Mouse (Mus musculus) liver, embryonic 12.5 days (tissue): ENCODE measurements at regions not wholly inside any gene's neighbourhood (a gene's known extent, or its start where the extent isn't known, plus 50 kb on each side); places are given as distances from the start of the nearest gene placed in this dataset.
"Not testable (repeated sequence)": the region's sequence is repeated elsewhere in the genome, so short reads cannot be mapped to it uniquely, and the experiment has no call there.

ENCODE experiments used
- ATAC-seq: fragments of 200-750 bp; cut with Nextera tagmentation; 2 replicates; pipeline ENCODE4 v1.8.0; 2017; ENCODE audit warnings: moderate number of reproducible peaks, mild to moderate bottlenecking, moderate library complexity
- H3K27ac ChIP-seq: fragments of 300-500 bp; sonication (generic); 2 replicates; pipeline ENCODE4 v1.5.1; 2016; ENCODE audit warnings: mild to moderate bottlenecking
- H3K27me3 ChIP-seq: fragments of 300-500 bp; sonication (generic); replicated peaks from 2 replicates; pipeline ENCODE4 v1.6.1; 2016; ENCODE audit warnings: mild to moderate bottlenecking, moderate library complexity
- H3K36me3 ChIP-seq: fragments of 300-500 bp; sonication (generic); 2 replicates; pipeline ENCODE4 v1.6.1; 2016; ENCODE audit warnings: mild to moderate bottlenecking, moderate library complexity
- H3K4me1 ChIP-seq: fragments of 300-500 bp; sonication (generic); 2 replicates; pipeline ENCODE4 v1.6.1; 2016
- H3K4me2 ChIP-seq: fragments of 300-500 bp; sonication (generic); 2 replicates; pipeline ENCODE4 v1.6.1; 2016; ENCODE audit warnings: mild to moderate bottlenecking, moderate library complexity
- H3K4me3 ChIP-seq: fragments of 300-500 bp; sonication (generic); 2 replicates; pipeline ENCODE4 v1.5.1; 2016; ENCODE audit warnings: mild to moderate bottlenecking, moderate library complexity
- H3K9ac ChIP-seq: fragments of 300-500 bp; sonication (generic); 2 replicates; pipeline ENCODE4 v1.6.1; 2016; ENCODE audit warnings: mild to moderate bottlenecking, moderate library complexity
- H3K9me3 ChIP-seq: fragments of 300-500 bp; sonication (generic); replicated peaks from 2 replicates; pipeline ENCODE4 v1.6.1; 2016; ENCODE audit warnings: mild to moderate bottlenecking, moderate library complexity
- WGBS: fragments of 180-500 bp; shearing (Covaris S2); methylation state at CpG from one replicate; pipeline ENCODE4 v1.1.7; 2016; ENCODE audit not compliant: insufficient replicate concordance; 5-methylcytosine and 5-hydroxymethylcytosine counted together

GRCm38 (mm10) chr17:79977154-79977571 lies 81.2 kb upstream of the Atl2 start:
- ATAC-seq = no peak
- Histone ChIP-seq H3K4me2 (no peak overlapping the region), H3K4me1 (peaks cover 74% of the 10 kb centered on the region), H3K4me3 (no peak overlapping the region), H3K9ac (no peak overlapping the region), H3K9me3 (no peaks in the 10 kb centered on the region), H3K36me3 (no peaks in the 10 kb centered on the region), H3K27me3 (no peaks in the 10 kb centered on the region), H3K27ac (no peak overlapping the region)
- WGBS = 48% methylated on average over 3 of the region's 3 CpGs

GRCm38 (mm10) chr17:79976518-79977100 lies 80.7 kb upstream of the Atl2 start:
- H3K4me3 ChIP-seq = no peak overlapping the region
- WGBS = 73% methylated on average over 5 of the region's 5 CpGs
- H3K27me3 ChIP-seq = no peaks in the 10 kb centered on the region
- peaks cover 74% of the 10 kb centered on the region for H3K4me1 ChIP-seq
- peak overlapping the region; percentile 64 for H3K4me2 ChIP-seq
- no peaks in the 10 kb centered on the region for H3K36me3 ChIP-seq
- no peak for ATAC-seq
- no peak overlapping the region for H3K27ac ChIP-seq
- no peak overlapping the region for H3K9ac ChIP-seq
- H3K9me3 ChIP-seq = no peaks in the 10 kb centered on the region

GRCm38 (mm10) chr17:79975997-79976443 lies 80.1 kb upstream of the Atl2 start:
- Histone ChIP-seq H3K4me3 (peak overlapping the region; percentile 34), H3K36me3 (no peaks in the 10 kb centered on the region), H3K27ac (no peak overlapping the region), H3K4me1 (peaks cover 74% of the 10 kb centered on the region), H3K27me3 (peaks cover 4% of the 10 kb centered on the region; the same call in 1 of the 2 replicates), H3K9me3 (no peaks in the 10 kb centered on the region), H3K4me2 (peak overlapping the region; percentile 64), H3K9ac (no peak overlapping the region)
- WGBS = 19% methylated on average over 11 of the region's 11 CpGs
- peak; percentile 76 for ATAC-seq

GRCm38 (mm10) chr17:79975150-79975757 lies 79.3 kb upstream of the Atl2 start:
- Histone ChIP-seq H3K4me1 (peaks cover 70% of the 10 kb centered on the region), H3K4me3 (peak overlapping the region; percentile 34), H3K4me2 (peak overlapping the region; percentile 64), H3K27me3 (peaks cover 11% of the 10 kb centered on the region; the same call in 1 of the 2 replicates)
- 11% methylated on average over 16 of the region's 16 CpGs for WGBS
- not testable (repeated sequence) for H3K9me3 ChIP-seq, H3K9ac ChIP-seq, H3K27ac ChIP-seq, H3K36me3 ChIP-seq
- peak; percentile 62 for ATAC-seq

GRCm38 (mm10) chr17:79971721-79972336 lies 75.9 kb upstream of the Atl2 start:
- H3K9me3 ChIP-seq = no peaks in the 10 kb centered on the region
- H3K4me2 ChIP-seq = peak overlapping the region; percentile 51
- H3K4me3 ChIP-seq = peak overlapping the region; percentile 26
- no peak for ATAC-seq
- H3K36me3 ChIP-seq = no peaks in the 10 kb centered on the region
- H3K4me1 ChIP-seq = peaks cover 88% of the 10 kb centered on the region
- WGBS = 51% methylated on average over 8 of the region's 8 CpGs
- no peak overlapping the region for H3K9ac ChIP-seq
- H3K27me3 ChIP-seq = peaks cover 27% of the 10 kb centered on the region
- no peak overlapping the region for H3K27ac ChIP-seq

GRCm38 (mm10) chr17:79969500-79969972 lies 73.6 kb upstream of the Atl2 start:
- no peak overlapping the region for H3K9ac ChIP-seq
- H3K4me2 ChIP-seq = peak overlapping the region; percentile 19; the same call in 1 of the 2 replicates
- ATAC-seq = no peak
- peaks cover 37% of the 10 kb centered on the region for H3K27me3 ChIP-seq
- no peaks in the 10 kb centered on the region for H3K9me3 ChIP-seq
- H3K4me1 ChIP-seq = peaks cover 70% of the 10 kb centered on the region
- H3K36me3 ChIP-seq = no peaks in the 10 kb centered on the region
- H3K27ac ChIP-seq = no peak overlapping the region
- H3K4me3 ChIP-seq = no peak overlapping the region
- 17% methylated on average over 7 of the region's 7 CpGs for WGBS

- Histone ChIP-seq H3K27ac (no peak overlapping the region), H3K4me1 (peaks cover 63% of the 10 kb centered on the region), H3K27me3 (peaks cover 37% of the 10 kb centered on the region), H3K4me2 (peak overlapping the region; percentile 19; the same call in 1 of the 2 replicates), H3K9me3 (no peaks in the 10 kb centered on the region), H3K36me3 (no peaks in the 10 kb centered on the region), H3K4me3 (no peak overlapping the region), H3K9ac (no peak overlapping the region)
- 20% methylated on average over 9 of the region's 9 CpGs for WGBS
- ATAC-seq = peak; percentile 83
Measured at GRCm38 (mm10) chr17:79968819-79969218, 72.9 kb upstream of the Atl2 start.

GRCm38 (mm10) chr17:79966981-79967380 lies 71.1 kb upstream of the Atl2 start:
- WGBS = 38% methylated on average over 6 of the region's 6 CpGs
- Histone ChIP-seq H3K4me2 (0 out of 2 replicates have a peak overlapping the region, but pooled peaks have one; percentile 1), H3K36me3 (no peaks in the 10 kb centered on the region), H3K27me3 (peaks cover 37% of the 10 kb centered on the region), H3K9me3 (no peaks in the 10 kb centered on the region), H3K4me1 (peaks cover 48% of the 10 kb centered on the region), H3K27ac (no peak overlapping the region), H3K4me3 (no peak overlapping the region), H3K9ac (no peak overlapping the region)
- ATAC-seq = no peak

GRCm38 (mm10) chr17:79965625-79966024 lies 69.7 kb upstream of the Atl2 start:
- no peak for ATAC-seq
- WGBS = 74% methylated on average over 8 of the region's 8 CpGs
- no peak overlapping the region for H3K4me2 ChIP-seq
- H3K36me3 ChIP-seq = no peaks in the 10 kb centered on the region
- H3K9me3 ChIP-seq = no peaks in the 10 kb centered on the region
- peaks cover 36% of the 10 kb centered on the region for H3K4me1 ChIP-seq
- H3K27me3 ChIP-seq = peaks cover 28% of the 10 kb centered on the region
- no peak overlapping the region for H3K27ac ChIP-seq
- no peak overlapping the region for H3K4me3 ChIP-seq
- no peak overlapping the region for H3K9ac ChIP-seq

- Histone ChIP-seq H3K36me3 (no peaks in the 10 kb centered on the region), H3K27me3 (peaks cover 23% of the 10 kb centered on the region), H3K27ac (no peak overlapping the region), H3K9ac (no peak overlapping the region), H3K4me1 (peaks cover 39% of the 10 kb centered on the region), H3K4me3 (no peak overlapping the region), H3K4me2 (no peak overlapping the region), H3K9me3 (no peaks in the 10 kb centered on the region)
- WGBS = 33% methylated on average over 8 of the region's 8 CpGs
- ATAC-seq = no peak
Measured at GRCm38 (mm10) chr17:79964850-79965249, 68.9 kb upstream of the Atl2 start.

GRCm38 (mm10) chr17:79963330-79963729 lies 67.4 kb upstream of the Atl2 start:
- peak; percentile 16; the same call in 1 of the 2 replicates for ATAC-seq
- 29% methylated on average over 2 of the region's 2 CpGs for WGBS
- Histone ChIP-seq H3K4me1 (peaks cover 38% of the 10 kb centered on the region), H3K36me3 (no peaks in the 10 kb centered on the region), H3K4me3 (no peak overlapping the region), H3K9ac (no peak overlapping the region), H3K27ac (no peak overlapping the region), H3K9me3 (no peaks in the 10 kb centered on the region), H3K4me2 (no peak overlapping the region), H3K27me3 (peaks cover 23% of the 10 kb centered on the region)

- Histone ChIP-seq H3K9ac (no peak overlapping the region), H3K9me3 (no peaks in the 10 kb centered on the region), H3K4me3 (no peak overlapping the region), H3K4me2 (no peak overlapping the region), H3K36me3 (no peaks in the 10 kb centered on the region), H3K4me1 (peaks cover 27% of the 10 kb centered on the region), H3K27ac (no peak overlapping the region), H3K27me3 (peaks cover 8% of the 10 kb centered on the region)
- no peak for ATAC-seq
- 65% methylated on average over 9 of the region's 9 CpGs for WGBS
Measured at GRCm38 (mm10) chr17:79961391-79961790, 65.5 kb upstream of the Atl2 start.
